Mouse (Mus musculus): ENCODE results near the gene Mia.

Gene Mia

DNA sequence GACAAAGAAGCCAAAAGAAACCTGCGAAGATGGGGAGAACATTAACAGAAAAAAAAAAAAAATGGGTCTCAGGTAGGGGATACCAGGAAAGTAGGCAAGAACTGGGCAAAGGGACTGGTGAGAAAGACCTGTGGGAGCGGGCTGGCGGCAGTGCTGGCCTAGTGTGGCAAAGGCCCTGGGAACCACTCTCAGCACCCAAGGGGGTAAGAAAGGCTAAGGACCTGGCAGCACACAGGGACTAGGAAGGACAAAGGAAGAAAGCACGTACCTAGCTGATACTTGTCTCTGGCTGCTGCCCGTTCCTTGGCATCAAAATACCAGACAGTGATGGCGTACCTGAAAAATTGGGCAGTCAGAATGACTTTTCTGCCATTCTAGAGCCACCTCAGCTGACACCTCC is 21.7 kb downstream of the Mia start:
- DNase-seq: no peak

DNA sequence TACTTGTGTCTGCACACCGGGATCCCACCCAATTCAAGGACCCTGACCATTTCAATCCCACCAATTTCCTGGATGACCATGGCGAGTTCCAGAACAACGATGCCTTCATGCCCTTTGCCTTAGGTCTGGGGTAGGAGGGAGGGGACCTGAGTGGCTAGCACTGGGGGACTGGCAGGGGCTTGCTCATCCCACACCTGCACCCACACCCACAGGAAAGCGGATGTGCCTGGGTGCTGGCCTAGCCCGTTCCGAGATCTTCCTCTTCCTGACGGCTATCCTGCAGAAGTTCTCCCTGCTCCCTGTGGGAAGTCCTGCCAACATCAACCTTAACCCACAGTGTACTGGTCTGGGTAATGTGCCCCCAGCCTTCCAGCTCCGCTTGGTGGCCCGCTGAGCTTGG is 22.8 kb downstream of the Mia start:
- no peak for DNase-seq

DNA sequence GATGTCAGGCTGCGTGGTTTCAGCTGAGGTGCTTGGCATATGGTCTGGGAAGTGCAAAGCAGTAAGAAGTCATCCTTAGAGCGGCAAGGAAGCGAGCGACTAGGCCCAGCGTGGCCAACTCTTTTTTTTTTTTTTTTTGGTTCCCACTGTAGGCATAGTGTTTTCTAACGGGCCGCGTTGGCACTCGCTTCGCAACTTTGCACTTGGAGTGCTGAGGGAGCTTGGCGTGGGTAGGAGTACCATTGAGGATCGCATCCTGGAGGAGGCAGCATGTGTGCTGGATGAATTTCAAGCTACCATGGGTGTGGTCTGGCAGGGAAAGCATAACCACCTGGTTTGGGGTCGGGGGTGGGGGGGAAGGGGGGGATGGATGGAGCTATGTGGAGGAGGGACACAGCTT is 25.0 kb downstream of the Mia start:
- no peak for DNase-seq

DNA sequence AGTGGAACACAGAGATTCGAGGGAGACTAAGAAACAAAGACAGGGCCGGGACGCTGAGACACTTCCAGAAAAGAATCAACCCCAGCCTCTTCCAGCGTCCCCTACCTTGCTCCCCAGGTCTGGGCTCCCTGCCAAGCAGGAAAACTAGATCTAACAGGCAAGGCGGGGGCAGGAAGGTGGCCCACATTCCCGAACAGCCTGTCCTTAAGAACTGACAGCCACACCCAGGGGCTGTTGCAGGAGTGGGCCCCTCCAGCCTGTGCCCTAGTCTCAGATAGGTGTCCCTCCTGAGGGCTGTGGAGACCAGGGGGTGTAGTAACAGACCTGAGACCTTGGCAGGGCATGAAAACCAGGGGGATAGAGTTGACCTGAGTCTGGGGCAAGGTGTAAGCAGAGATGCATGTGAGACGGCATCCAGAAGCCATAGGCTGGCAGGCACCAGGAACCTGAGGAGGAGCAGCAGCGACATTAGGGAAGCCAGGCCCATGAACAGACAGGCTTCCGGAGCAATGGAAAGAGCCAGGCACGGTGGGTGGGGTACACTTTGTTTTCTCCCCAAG is 27.7 kb downstream of the Mia start, which contains the start of gene Cyp2t4:
Gene Cyp2t4 (plus strand): TSS at position 510 of the 560 bp plus-strand sequence.
- DNase-seq: no peak

DNA sequence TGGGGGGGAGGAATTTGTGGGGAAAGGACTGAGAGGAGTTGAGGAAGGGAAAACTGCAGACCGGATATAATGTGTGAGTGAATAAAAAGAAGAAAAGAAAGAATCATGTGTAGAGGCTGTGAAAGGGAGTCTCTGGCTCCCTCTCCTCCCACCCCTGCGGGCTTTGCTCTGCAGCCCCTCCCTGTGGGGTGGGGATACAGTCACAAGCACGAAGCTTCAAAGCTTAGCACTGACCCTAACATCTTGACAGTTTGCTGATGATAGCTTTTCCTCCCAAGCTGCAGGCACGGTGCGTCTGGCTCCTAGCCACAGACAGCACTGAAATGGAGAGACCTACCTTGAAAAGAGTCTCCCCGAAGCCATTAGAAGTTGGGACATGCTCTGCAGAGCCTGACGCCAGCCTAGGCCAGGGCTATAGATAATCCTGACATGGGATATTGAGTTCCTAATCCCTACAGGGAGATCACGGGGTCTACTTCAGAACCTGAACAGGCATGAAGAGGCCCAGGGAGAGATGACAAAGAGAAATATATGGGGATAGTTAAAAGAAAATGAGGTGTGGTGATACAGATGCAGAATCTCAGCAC is 44.5 kb downstream of the Mia start:
- DNase-seq: no peak

DNA sequence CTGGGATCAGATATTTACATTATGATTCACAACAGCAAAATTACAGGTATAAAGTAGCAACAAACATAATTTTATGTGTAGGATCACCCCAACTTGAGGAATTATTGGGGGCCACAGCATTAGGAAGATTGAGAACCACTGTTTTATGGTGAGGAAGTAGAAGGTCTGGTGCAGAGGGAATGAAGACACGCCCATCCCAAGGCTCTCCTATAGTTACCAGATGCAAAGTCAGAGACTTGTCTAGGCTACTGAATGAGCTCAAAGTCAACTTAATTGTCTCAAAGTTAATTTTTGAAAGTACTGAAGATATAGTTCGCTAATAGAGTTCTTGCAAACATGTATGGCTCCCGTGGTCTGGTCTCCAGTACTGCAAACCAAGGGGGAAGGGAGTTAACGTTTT is 47.2 kb downstream of the Mia start:
- no peak for DNase-seq

DNA sequence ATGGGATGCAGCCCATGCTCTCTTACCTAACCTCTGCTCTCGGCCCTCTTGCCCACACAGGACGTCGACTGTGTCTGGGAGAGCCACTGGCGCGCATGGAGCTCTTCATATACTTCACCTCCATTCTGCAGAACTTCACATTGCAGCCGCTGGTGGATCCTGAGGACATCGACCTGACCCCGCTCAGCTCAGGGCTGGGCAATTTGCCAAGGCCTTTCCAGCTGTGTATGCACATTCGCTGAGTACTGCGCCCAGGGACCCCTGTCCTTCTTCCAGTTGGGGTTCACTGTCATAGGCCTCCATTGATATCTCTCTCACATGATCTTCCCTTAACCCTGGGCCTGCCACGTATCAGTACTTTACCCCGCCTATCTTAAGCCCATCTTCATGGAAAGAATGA is 47.8 kb downstream of the Mia start:
- no peak for DNase-seq

DNA sequence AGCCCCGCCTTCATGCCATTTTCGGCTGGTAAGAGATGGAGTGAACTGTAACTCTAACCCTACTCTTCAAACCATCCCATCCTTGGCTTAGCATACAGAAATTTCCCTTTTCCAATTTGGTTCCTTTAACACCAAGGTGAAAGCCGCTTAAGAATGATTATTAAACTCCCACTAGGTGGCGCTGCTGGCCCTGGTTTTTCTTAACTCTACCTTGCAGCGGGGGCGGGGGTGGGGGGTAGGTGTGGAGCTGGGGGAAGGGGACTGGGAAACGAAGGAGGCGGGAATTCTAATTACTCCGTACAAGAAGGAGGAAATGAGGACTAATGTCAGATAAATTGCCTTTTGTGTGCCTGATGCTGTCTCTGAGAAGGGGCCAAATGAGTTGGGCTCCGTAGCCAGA is 48.4 kb downstream of the Mia start:
- DNase-seq: no peak

DNA sequence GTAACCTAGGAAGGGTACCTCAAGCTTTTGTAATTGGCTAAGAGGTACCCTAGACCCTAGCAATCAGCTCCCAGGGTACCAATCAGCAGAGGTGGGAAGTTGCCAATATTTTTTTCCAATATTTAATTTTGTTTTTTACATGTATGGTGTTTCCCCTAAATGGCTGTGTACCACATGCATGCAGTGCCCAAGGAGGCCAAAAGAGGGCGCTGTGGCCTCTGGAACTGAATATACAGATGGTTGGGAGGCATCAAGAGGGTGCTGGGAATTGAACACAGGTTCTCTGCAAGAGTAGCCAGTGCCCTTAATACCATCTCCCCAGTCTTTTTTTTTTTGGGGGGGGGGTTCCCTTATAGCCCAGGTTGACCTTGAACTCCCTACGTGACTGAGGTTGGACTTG is 49.6 kb downstream of the Mia start:
- DNase-seq: no peak

DNA sequence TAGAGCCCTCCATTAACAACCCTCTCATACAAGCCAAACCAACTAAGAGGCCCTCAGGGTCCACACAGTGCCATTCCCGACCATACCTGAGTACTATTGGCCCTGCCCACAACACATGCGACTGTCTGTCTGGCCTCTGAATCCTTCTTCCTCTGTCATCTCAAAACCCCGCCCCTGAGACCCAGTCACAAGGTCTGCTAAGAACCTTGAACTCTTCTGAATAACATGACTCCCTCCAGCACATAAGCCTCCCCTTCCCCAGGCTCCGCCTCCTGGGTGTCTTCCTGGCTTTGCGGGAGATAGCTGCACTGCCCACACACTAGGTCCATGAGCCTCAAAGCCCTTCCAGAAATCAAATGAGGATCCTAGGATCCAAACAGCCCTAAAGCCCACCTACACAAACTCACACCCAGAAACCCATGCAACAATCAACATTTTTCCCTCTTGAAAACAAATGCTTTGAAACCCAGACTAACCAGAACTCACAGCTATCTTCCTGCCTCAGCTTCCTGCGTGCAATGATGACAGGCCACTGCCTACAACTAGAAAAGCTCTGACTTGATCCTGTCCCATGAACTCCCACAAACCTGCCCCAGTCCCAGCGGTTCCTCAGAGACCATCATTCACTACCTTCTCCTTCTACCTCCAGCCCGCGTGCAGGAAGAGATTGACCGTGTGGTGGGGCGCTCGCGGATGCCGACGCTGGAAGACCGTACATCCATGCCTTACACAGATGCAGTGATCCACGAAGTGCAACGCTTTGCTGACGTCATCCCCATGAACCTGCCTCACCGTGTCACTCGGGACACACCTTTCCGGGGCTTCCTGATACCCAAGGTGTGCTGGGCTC is 50.2 kb downstream of the Mia start:
- no peak for DNase-seq

DNA sequence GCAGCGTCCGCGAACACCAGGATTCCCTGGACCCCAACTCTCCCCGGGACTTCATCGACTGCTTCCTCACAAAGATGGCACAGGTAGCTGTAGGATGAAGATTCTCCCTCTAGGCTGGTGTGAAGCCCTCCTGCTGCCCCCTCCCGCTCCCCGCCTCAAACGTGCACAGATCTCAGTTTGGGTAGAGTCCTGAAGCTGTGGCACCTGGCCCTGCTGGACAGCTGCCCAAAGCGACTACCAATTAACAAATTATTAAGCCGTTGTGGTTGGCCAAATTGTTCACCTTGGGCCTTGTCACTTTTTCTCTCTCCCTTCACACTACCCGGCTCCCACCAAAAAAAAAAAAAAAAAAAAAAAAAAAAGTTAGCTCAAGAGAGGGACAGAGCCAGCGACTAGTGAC is 51.1 kb downstream of the Mia start:
- DNase-seq: no peak

All from layer of hippocampus, adult 9-11 months (tissue).